Mouse (Mus musculus): Measurements from ENCODE around the gene Utrn.

Gene Utrn

GRCm38 (mm10) chr10:12799416-12799815, 69.7 kb downstream of the Utrn start:
- DNase-seq (ENCODE audit: low spot score in 2 of 2) = no peak

GRCm38 (mm10) chr10:12798248-12798647, 70.9 kb downstream of the Utrn start:
- DNase-seq (ENCODE audit: low spot score in 2 of 2) = no peak

- no peak for DNase-seq (ENCODE audit: low spot score in 2 of 2)
Observed at GRCm38 (mm10) chr10:12796510-12796840, 72.7 kb downstream of the Utrn start.

GRCm38 (mm10) chr10:12795796-12796509, 73.2 kb downstream of the Utrn start:
- DNase-seq (ENCODE audit: low spot score in 2 of 2) = no peak

GRCm38 (mm10) chr10:12792049-12792448, 77.1 kb downstream of the Utrn start:
- DNase-seq (ENCODE audit: low spot score in 2 of 2) = peak in 1 of 2 experiments; percentile 3

GRCm38 (mm10) chr10:12790881-12791280, 78.3 kb downstream of the Utrn start:
- DNase-seq (ENCODE audit: low spot score in 2 of 2) = no peak

- no peak for DNase-seq (ENCODE audit: low spot score in 2 of 2)
Observed at GRCm38 (mm10) chr10:12788529-12788928, 80.6 kb downstream of the Utrn start.

- DNase-seq (ENCODE audit: low spot score in 2 of 2) = no peak
Observed at GRCm38 (mm10) chr10:12787965-12788364, 81.2 kb downstream of the Utrn start.

GRCm38 (mm10) chr10:12785299-12785698, 83.9 kb downstream of the Utrn start:
- DNase-seq (ENCODE audit: low spot score in 2 of 2) = no peak

- no peak for DNase-seq (ENCODE audit: low spot score in 2 of 2)
Observed at GRCm38 (mm10) chr10:12781381-12781907, 87.7 kb downstream of the Utrn start.

- DNase-seq (ENCODE audit: low spot score in 2 of 2) = no peak
Observed at GRCm38 (mm10) chr10:12773178-12773577, 96.0 kb downstream of the Utrn start.

- DNase-seq (ENCODE audit: low spot score in 2 of 2) = no peak
Observed at GRCm38 (mm10) chr10:12771511-12771910, 97.7 kb downstream of the Utrn start.

- DNase-seq (ENCODE audit: low spot score in 2 of 2) = no peak
Observed at GRCm38 (mm10) chr10:12762668-12763067, 106.5 kb downstream of the Utrn start.

GRCm38 (mm10) chr10:12758702-12758988, 110.5 kb downstream of the Utrn start:
- DNase-seq (ENCODE audit: low spot score in 2 of 2) = no peak

GRCm38 (mm10) chr10:12757943-12758701, 111.0 kb downstream of the Utrn start:
- peak in 1 of 2 experiments; percentile 21 for DNase-seq (ENCODE audit: low spot score in 2 of 2)

- DNase-seq (ENCODE audit: low spot score in 2 of 2) = no peak
Observed at GRCm38 (mm10) chr10:12756692-12757091, 112.5 kb downstream of the Utrn start.

- no peak for DNase-seq (ENCODE audit: low spot score in 2 of 2)
Observed at GRCm38 (mm10) chr10:12754911-12755310, 114.3 kb downstream of the Utrn start.

GRCm38 (mm10) chr10:12754166-12754565, 115.0 kb downstream of the Utrn start:
- no peak for DNase-seq (ENCODE audit: low spot score in 2 of 2)

GRCm38 (mm10) chr10:12743717-12744116, 125.4 kb downstream of the Utrn start:
- DNase-seq (ENCODE audit: low spot score in 2 of 2) = no peak

GRCm38 (mm10) chr10:12739302-12739987, 129.7 kb downstream of the Utrn start:
- no peak for DNase-seq (ENCODE audit: low spot score in 2 of 2)

GRCm38 (mm10) chr10:12737926-12738325, 131.2 kb downstream of the Utrn start:
- DNase-seq (ENCODE audit: low spot score in 2 of 2) = no peak

Measured in left cerebral cortex, adult 9 months (tissue).